Mouse (Mus musculus): ENCODE results near the gene Bmt2. TPM values are rescaled to one million over a fixed set of nuclear protein-coding genes. Genes with fewer than 3 reads are reported as not detected.

Gene Bmt2
- polyA plus RNA-seq, 1 experiment from 2014 or later, result 5.8 TPM

- no peak overlapping the region for H3K27ac ChIP-seq (ENCODE audit: low read depth, low read length)
- 68% methylated on average over 6 of the region's 6 CpGs for WGBS
- no peak for TF ChIP-seq CTCF (IDR thresholded peaks at IDR 0.05; ENCODE audit: low read depth)
- H3K4me3 ChIP-seq (ENCODE audit: low read depth, low read length), result no peak overlapping the region
- peaks cover 7% of the 10 kb centered on the region; the same call in 1 of the 2 replicates for H3K36me3 ChIP-seq (ENCODE audit: control insufficient read depth, insufficient read depth)
- no peak overlapping the region for H3K9ac ChIP-seq (ENCODE audit: low read depth, low read length)
- no peak for ATAC-seq
- no peak overlapping the region for H3K4me2 ChIP-seq (replicated peaks; ENCODE audit: low read depth)
- H3K9me3 ChIP-seq (ENCODE audit: control insufficient read depth), result no peaks in the 10 kb centered on the region
- H3K27me3 ChIP-seq (replicated peaks; ENCODE audit: control insufficient read depth, insufficient read depth, low read length), result no peaks in the 10 kb centered on the region
- peaks cover 2% of the 10 kb centered on the region; the same call in 1 of the 2 replicates for H3K4me1 ChIP-seq (replicated peaks; ENCODE audit: control insufficient read depth, insufficient read depth, low read length)
These were observed 76.2 kb downstream of the Bmt2 start for GRCm38 (mm10) chr6:13601587-13601986.

DNA sequence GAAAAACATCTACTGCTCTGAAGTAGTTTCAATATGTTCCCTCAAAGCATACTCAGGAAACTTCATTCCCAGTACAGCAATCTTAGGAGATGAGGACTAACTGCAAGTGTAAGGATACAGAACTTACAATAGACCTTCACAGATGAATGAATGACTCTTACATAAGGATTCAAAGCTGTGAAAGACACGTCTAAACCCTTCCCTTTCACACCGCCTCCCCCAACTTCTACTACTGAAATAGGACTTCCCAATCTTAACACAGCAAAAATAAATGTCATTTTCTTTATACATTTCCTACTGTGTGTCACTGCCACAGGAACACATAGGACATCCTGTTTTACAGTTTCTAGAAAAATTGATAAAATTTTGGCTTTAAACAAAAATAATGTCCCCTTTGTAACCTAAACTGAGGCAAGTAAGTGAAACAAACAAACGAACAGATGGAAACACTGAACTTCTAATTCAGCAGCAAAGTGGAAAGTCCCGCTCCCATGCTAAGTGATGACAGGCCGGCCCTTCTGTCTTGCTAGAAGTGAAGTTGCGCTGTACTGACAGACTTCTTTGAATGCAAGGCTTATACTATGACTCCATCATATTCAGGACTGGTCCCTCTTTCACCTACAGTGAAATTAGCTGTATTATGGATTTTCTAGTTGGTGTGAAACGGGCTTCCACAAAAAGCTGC, 79.4 kb downstream of the Bmt2 start:
- no peak for ATAC-seq
- Histone ChIP-seq H3K9ac (ENCODE audit: low read depth, low read length) (no peak overlapping the region), H3K27ac (ENCODE audit: low read depth, low read length) (no peak overlapping the region), H3K4me3 (ENCODE audit: low read depth, low read length) (no peak overlapping the region), H3K4me1 (replicated peaks; ENCODE audit: control insufficient read depth, insufficient read depth, low read length) (no peaks in the 10 kb centered on the region), H3K36me3 (ENCODE audit: control insufficient read depth, insufficient read depth) (peaks cover 14% of the 10 kb centered on the region; the same call in 1 of the 2 replicates), H3K27me3 (replicated peaks; ENCODE audit: control insufficient read depth, insufficient read depth, low read length) (no peaks in the 10 kb centered on the region), H3K4me2 (replicated peaks; ENCODE audit: low read depth) (no peak overlapping the region), H3K9me3 (ENCODE audit: control insufficient read depth) (no peaks in the 10 kb centered on the region)
- no peak for TF ChIP-seq CTCF (IDR thresholded peaks at IDR 0.05; ENCODE audit: low read depth)
- WGBS, result 86% methylated on average over 7 of the region's 7 CpGs

GRCm38 (mm10) chr6:13592729-13593345, 84.9 kb downstream of the Bmt2 start:
- Histone ChIP-seq H3K9me3 (ENCODE audit: control insufficient read depth) (no peaks in the 10 kb centered on the region), H3K4me3 (ENCODE audit: low read depth, low read length) (no peak overlapping the region), H3K27ac (ENCODE audit: low read depth, low read length) (no peak overlapping the region), H3K36me3 (ENCODE audit: control insufficient read depth, insufficient read depth) (peaks cover 19% of the 10 kb centered on the region), H3K27me3 (replicated peaks; ENCODE audit: control insufficient read depth, insufficient read depth, low read length) (no peaks in the 10 kb centered on the region), H3K4me1 (replicated peaks; ENCODE audit: control insufficient read depth, insufficient read depth, low read length) (no peaks in the 10 kb centered on the region), H3K9ac (ENCODE audit: low read depth, low read length) (no peak overlapping the region), H3K4me2 (replicated peaks; ENCODE audit: low read depth) (no peak overlapping the region)
- no peak for ATAC-seq
- no peak for TF ChIP-seq CTCF (IDR thresholded peaks at IDR 0.05; ENCODE audit: low read depth)
- WGBS, result 84% methylated on average over 4 of the region's 4 CpGs

- peak overlapping the region; percentile 42; the same call in 1 of the 2 replicates for H3K4me2 ChIP-seq (replicated peaks; ENCODE audit: low read depth)
These were observed 91.2 kb downstream of the Bmt2 start for GRCm38 (mm10) chr6:13586560-13586959.

GRCm38 (mm10) chr6:13586154-13586553, 91.6 kb downstream of the Bmt2 start:
- peak overlapping the region; percentile 42 for H3K4me2 ChIP-seq (replicated peaks; ENCODE audit: low read depth)
- H3K27me3 ChIP-seq (replicated peaks; ENCODE audit: control insufficient read depth, insufficient read depth, low read length), result no peaks in the 10 kb centered on the region
- TF ChIP-seq CTCF (IDR thresholded peaks at IDR 0.05; ENCODE audit: low read depth), result no peak
- no peak overlapping the region for H3K9ac ChIP-seq (ENCODE audit: low read depth, low read length)
- no peak overlapping the region for H3K4me3 ChIP-seq (ENCODE audit: low read depth, low read length)
- H3K36me3 ChIP-seq (ENCODE audit: control insufficient read depth, insufficient read depth), result peaks cover 14% of the 10 kb centered on the region; the same call in 1 of the 2 replicates
- H3K9me3 ChIP-seq (ENCODE audit: control insufficient read depth), result no peaks in the 10 kb centered on the region
- peaks cover 3% of the 10 kb centered on the region; the same call in 1 of the 2 replicates for H3K4me1 ChIP-seq (replicated peaks; ENCODE audit: control insufficient read depth, insufficient read depth, low read length)
- WGBS, result 26% methylated on average over 8 of the region's 8 CpGs
- ATAC-seq, result no peak
- H3K27ac ChIP-seq (ENCODE audit: low read depth, low read length), result no peak overlapping the region

More at GRCm38 (mm10) chr6:13586560-13586959, 91.2 kb downstream of the Bmt2 start:
- peaks cover 3% of the 10 kb centered on the region; the same call in 1 of the 2 replicates for H3K4me1 ChIP-seq (replicated peaks; ENCODE audit: control insufficient read depth, insufficient read depth, low read length)
- H3K4me3 ChIP-seq (ENCODE audit: low read depth, low read length), result no peak overlapping the region
- 19% methylated on average over 2 of the region's 2 CpGs for WGBS
- peaks cover 14% of the 10 kb centered on the region; the same call in 1 of the 2 replicates for H3K36me3 ChIP-seq (ENCODE audit: control insufficient read depth, insufficient read depth)
- H3K9ac ChIP-seq (ENCODE audit: low read depth, low read length), result no peak overlapping the region
- H3K27ac ChIP-seq (ENCODE audit: low read depth, low read length), result peak overlapping the region; percentile 15; the same call in 1 of the 2 replicates
- no peaks in the 10 kb centered on the region for H3K9me3 ChIP-seq (ENCODE audit: control insufficient read depth)
- peak; percentile 63; the same call in 1 of the 2 replicates for ATAC-seq
- no peak for TF ChIP-seq CTCF (IDR thresholded peaks at IDR 0.05; ENCODE audit: low read depth)
- no peaks in the 10 kb centered on the region for H3K27me3 ChIP-seq (replicated peaks; ENCODE audit: control insufficient read depth, insufficient read depth, low read length)

DNA sequence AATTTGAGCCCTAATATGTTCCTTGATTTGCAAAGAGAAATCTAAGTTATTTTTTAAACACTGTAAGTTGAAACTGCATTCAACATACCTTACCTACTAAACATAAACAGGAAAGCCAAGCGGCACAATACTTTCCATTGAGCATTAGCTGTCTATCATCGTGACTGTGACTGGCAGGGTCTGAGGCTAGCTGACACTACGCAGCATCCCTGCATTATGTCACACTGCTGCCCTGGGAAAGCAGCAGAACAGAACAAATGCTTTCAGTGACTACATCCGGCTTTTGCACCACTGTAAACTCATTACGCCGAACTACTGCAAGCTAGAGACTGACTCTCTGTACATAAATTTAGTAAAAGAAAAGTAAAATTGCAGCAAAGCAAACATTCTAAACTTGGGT, 93.0 kb downstream of the Bmt2 start:
- H3K4me1 ChIP-seq (replicated peaks; ENCODE audit: control insufficient read depth, insufficient read depth, low read length), result peaks cover 3% of the 10 kb centered on the region; the same call in 1 of the 2 replicates
- H3K27ac ChIP-seq (ENCODE audit: low read depth, low read length), result no peak overlapping the region
- no peak overlapping the region for H3K4me2 ChIP-seq (replicated peaks; ENCODE audit: low read depth)
- H3K9me3 ChIP-seq (ENCODE audit: control insufficient read depth), result no peaks in the 10 kb centered on the region
- no peaks in the 10 kb centered on the region for H3K27me3 ChIP-seq (replicated peaks; ENCODE audit: control insufficient read depth, insufficient read depth, low read length)
- H3K9ac ChIP-seq (ENCODE audit: low read depth, low read length), result no peak overlapping the region
- H3K4me3 ChIP-seq (ENCODE audit: low read depth, low read length), result no peak overlapping the region
- ATAC-seq, result no peak
- TF ChIP-seq CTCF (IDR thresholded peaks at IDR 0.05; ENCODE audit: low read depth), result no peak
- peaks cover 16% of the 10 kb centered on the region for H3K36me3 ChIP-seq (ENCODE audit: control insufficient read depth, insufficient read depth)
- 78% methylated on average over 6 of the region's 6 CpGs for WGBS
